In the genomic region with DNA sequence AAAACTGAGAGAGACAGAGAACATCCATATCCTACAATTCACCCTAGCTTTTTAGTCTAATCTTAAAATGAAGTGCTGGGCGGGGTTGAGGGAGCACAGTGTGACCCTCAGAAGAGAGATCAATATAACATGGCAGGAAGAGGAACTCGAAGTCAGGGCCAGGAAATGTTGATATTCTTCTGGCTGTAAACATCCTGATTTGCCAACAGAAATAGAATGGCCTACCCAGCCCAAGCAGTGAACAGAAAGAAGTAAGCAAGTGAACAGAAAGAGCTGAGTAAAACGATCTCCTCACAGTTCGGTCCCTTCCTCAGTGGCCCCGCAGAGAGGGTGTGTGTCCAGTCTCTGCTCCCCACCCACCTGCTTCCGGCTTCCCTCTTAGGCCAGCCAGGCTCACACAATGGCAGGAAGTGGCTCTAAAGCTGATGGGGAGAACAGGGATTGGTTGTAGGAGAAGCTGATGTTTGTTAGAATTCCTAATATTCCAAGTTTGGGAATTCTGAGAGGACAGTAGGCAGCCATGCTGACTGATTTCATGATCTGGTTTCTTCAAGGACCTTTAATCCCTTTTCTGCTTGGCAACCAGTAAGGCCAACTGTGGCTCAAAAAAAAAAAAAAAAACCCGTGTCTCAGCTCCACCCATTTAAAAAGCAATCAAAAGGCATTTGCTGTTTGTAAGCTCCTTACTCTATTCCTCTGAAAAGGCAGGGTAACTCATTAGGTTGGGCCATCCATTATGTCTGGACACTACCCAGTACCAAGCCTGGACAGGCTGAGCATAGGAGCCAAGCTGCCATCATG, we compare ENCODE assay signal across 8 mouse cellular contexts.
DNase-seq lines count a peak whose midpoint lies in the region; ATAC-seq and TF ChIP-seq lines count a peak whose summit lies in the region.

No protein-coding gene starts in this region.

- peaks cover 34% of the 10 kb centered on the region for H3K36me3 ChIP-seq in limb, embryonic 14.5 days (ENCODE audit: control insufficient read depth, insufficient read depth, low read length)

- no peak overlapping the region for H3K4me2 ChIP-seq in limb, embryonic 14.5 days (replicated peaks; ENCODE audit: low read depth, low read length, severe bottlenecking)

- H3K4me1 ChIP-seq in bone marrow, adult 2 months (ENCODE audit: control insufficient read depth, insufficient read depth, low read length) = peaks cover 13% of the 10 kb centered on the region
- H3K4me1 ChIP-seq in limb, embryonic 14.5 days (ENCODE audit: control insufficient read depth, insufficient read depth, low read length) = peaks cover 5% of the 10 kb centered on the region; the same call in 1 of the 2 replicates
- H3K4me1 ChIP-seq in cerebellum, adult 2 months (ENCODE audit: control insufficient read depth, insufficient read depth, low read length) = no peaks in the 10 kb centered on the region; the same call in 1 of the 2 replicates

- H3K9ac ChIP-seq in limb, embryonic 14.5 days (ENCODE audit: low read depth, low read length, severe bottlenecking) = no peak overlapping the region

- 7% methylated on average over 7 of the region's 7 CpGs for WGBS in bone marrow, adult 2 months
- 71% methylated on average over 7 of the region's 7 CpGs for WGBS in limb, embryonic 14.5 days
- 74% methylated on average over 7 of the region's 7 CpGs for WGBS in cerebellum, adult 2 months

- H3K9me3 ChIP-seq in limb, embryonic 14.5 days (ENCODE audit: control insufficient read depth, low read length) = no peaks in the 10 kb centered on the region

- peak overlapping the region; percentile 3 for H3K4me3 ChIP-seq in bone marrow, adult 2 months (replicated peaks; ENCODE audit: control insufficient read depth, low read depth, low read length)
- no peak overlapping the region for H3K4me3 ChIP-seq in limb, embryonic 14.5 days (replicated peaks; ENCODE audit: low read length)
- no peak overlapping the region for H3K4me3 ChIP-seq in cerebellum, adult 2 months (replicated peaks; ENCODE audit: insufficient read depth, low read depth, low read length)

- H3K27me3 ChIP-seq in limb, embryonic 14.5 days (ENCODE audit: control insufficient read depth, insufficient read depth, low read length) = no peaks in the 10 kb centered on the region
- H3K27me3 ChIP-seq in cerebellum, adult 2 months (ENCODE audit: control insufficient read depth, insufficient read depth, low read length) = no peaks in the 10 kb centered on the region

- ATAC-seq in limb, embryonic 14.5 days (ENCODE audit: low FRiP score, low read depth) = no peak

- no peak for TF ChIP-seq CTCF in bone marrow, adult 2 months (IDR thresholded peaks at IDR 0.05; ENCODE audit: control insufficient read depth, insufficient read depth, low read length)
- TF ChIP-seq CTCF in cerebellum, adult 2 months (IDR thresholded peaks at IDR 0.05; ENCODE audit: borderline replicate concordance, insufficient read depth, low read depth, low read length) = no peak

- peak overlapping the region; percentile 89 for H3K27ac ChIP-seq in bone marrow, adult 2 months (ENCODE audit: control insufficient read depth, insufficient read depth, low read depth, low read length, poor library complexity)
- H3K27ac ChIP-seq in limb, embryonic 14.5 days (replicated peaks; ENCODE audit: low read depth, low read length) = 0 out of 2 replicates have a peak overlapping the region, but pooled peaks have one; percentile 28
- H3K27ac ChIP-seq in cerebellum, adult 2 months (ENCODE audit: insufficient read depth, low read length) = no peak overlapping the region; the same call in 1 of the 2 replicates

- TF ChIP-seq POLR2A in bone marrow, adult 2 months (IDR thresholded peaks at IDR 0.05; ENCODE audit: borderline replicate concordance, control insufficient read depth, low read depth, low read length) = 0 out of 2 replicates have a peak, but pooled peaks have one; percentile 55
- no peak for TF ChIP-seq POLR2A in limb, embryonic 14.5 days (IDR thresholded peaks at IDR 0.05; ENCODE audit: borderline replicate concordance, extremely low read depth, insufficient read depth, insufficient read length)
- no peak for TF ChIP-seq POLR2A in cerebellum, adult 2 months (IDR thresholded peaks at IDR 0.05; ENCODE audit: borderline replicate concordance, insufficient read depth, low read length)

- peak; percentile 29 for DNase-seq in embryo, embryonic 11 days
- DNase-seq in embryo, embryonic 10 days (ENCODE audit: low spot score) = no peak
- peak; percentile 73 for DNase-seq in heart, postnatal 25 days (ENCODE audit: low spot score)
- DNase-seq in limb, embryonic 14.5 days (ENCODE audit: low spot score) = no peak
- DNase-seq in natural killer cell, adult 2 months (ENCODE audit: low spot score in 2 of 2) = peak; percentile 52 to 70
- DNase-seq in retina, embryonic 14.5 days (ENCODE audit: low spot score) = no peak
- no peak for DNase-seq in cerebellum, adult 2 months

- intact Hi-C loops in heart, postnatal 25 days (cut with DNase I) = loop anchor here (5.0 kb wide), 1 partner anchor 87 kb away; no protein-coding TSS in a partner anchor

Comparison
In these comparisons a context has a peak if more than half of its experiments do, and no peak if none do; other contexts are left out.
1. DNase-seq: peak in embryo, embryonic 11 days (single experiment), heart, postnatal 25 days (single experiment) and natural killer cell, adult 2 months (2 of 2); none in embryo, embryonic 10 days (single experiment), limb, embryonic 14.5 days (single experiment), retina, embryonic 14.5 days (single experiment) and cerebellum, adult 2 months (0 of 2).